Mouse (Mus musculus) MEL (cell line): ENCODE measurements at regions not wholly inside any gene's neighbourhood (a gene's known extent, or its start where the extent isn't known, plus 50 kb on each side); places are given as distances from the start of the nearest gene placed in this dataset.

Experiments used
- CHD1 ChIP-seq: IDR thresholded peaks from 2 replicates; pipeline ENCODE4 v1.6.1; 2012; ENCODE audit warnings: low read depth, mild to moderate bottlenecking, inconsistent platforms, low read length, improper control_type of control experiment
- CTCF ChIP-seq, 3 experiments: IDR thresholded peaks in 2 of 3; conservative IDR thresholded peaks in 1 of 3; 2 replicates each; pipeline ENCODE4 v1.5.1; 2011 to 2012; ENCODE audit warnings: low read length in 3 of 3, low read depth in 2 of 3, mild to moderate bottlenecking in 2 of 3, improper control_type of control experiment in 1 of 3, inconsistent platforms in 1 of 3, mixed read lengths in 1 of 3, moderate library complexity in 1 of 3; ENCODE audit not compliant: control insufficient read depth in 1 of 3, insufficient read depth in 1 of 3, poor library complexity in 1 of 3, severe bottlenecking in 1 of 3
- ELF1 ChIP-seq: IDR thresholded peaks from 2 replicates; pipeline ENCODE4 v1.6.1; 2014; ENCODE audit warnings: low read depth, mild to moderate bottlenecking, inconsistent platforms, low read length, improper control_type of control experiment, moderate library complexity
- POLR2AphosphoS2 ChIP-seq: IDR thresholded peaks from 2 replicates; pipeline ENCODE4 v1.6.1; 2011; ENCODE audit warnings: low read length, improper control_type of control experiment
- UBTF ChIP-seq: IDR thresholded peaks from 2 replicates; pipeline ENCODE4 v1.6.1; 2012; ENCODE audit warnings: low read depth, mild to moderate bottlenecking, inconsistent platforms, low read length, improper control_type of control experiment, moderate library complexity, borderline replicate concordance; ENCODE audit not compliant: insufficient read depth
- USF1 ChIP-seq: IDR thresholded peaks from 2 replicates; pipeline ENCODE4 v1.6.1; 2014; ENCODE audit warnings: low read depth, mild to moderate bottlenecking, inconsistent platforms, low read length, improper control_type of control experiment, moderate library complexity

DNA sequence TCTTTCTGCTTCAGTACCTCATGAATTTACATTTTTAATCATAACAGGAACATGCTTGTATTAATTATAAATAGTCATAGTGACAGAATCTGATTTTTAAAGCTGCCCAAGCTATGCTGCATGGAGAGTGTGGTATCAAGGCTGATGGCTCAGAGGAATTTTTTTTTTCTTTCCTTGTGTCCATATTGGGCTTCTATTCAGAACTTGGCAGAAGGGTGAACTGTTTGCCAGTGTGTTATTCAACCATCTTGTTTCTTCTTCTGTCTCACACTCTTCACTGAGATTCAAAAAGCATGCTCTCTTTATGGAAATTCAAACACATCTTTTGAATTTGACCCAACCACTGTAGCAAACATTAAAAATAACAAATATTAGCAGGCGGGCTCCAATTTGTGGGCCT, 137.6 kb upstream of the Lsm8 start:
- TF ChIP-seq UBTF (no peak), USF1 (no peak), CTCF (IDR thresholded peaks at IDR 0.05 in 2 of 3, conservative IDR thresholded peaks at IDR 0.05 in 1 of 3; ENCODE audit: control insufficient read depth in 1 of 3, insufficient read depth in 1 of 3, low read depth in 2 of 3, low read length in 3 of 3, poor library complexity in 1 of 3, severe bottlenecking in 1 of 3) (no peak), POLR2AphosphoS2 (no peak), CHD1 (no peak), ELF1 (no peak)
